Mouse (Mus musculus) stomach, embryonic 16.5 days (tissue): ENCODE data around the gene Tspan5. TPM values are rescaled to one million over a fixed set of nuclear protein-coding genes. Genes with fewer than 3 reads are reported as not detected.
A peak's percentile ranks its signal among the peaks of the same experiment; 100 is the strongest.

Experiments
- ATAC-seq: fragments of 200-750 bp; cut with Nextera tagmentation; 2 replicates; pipeline ENCODE4 v1.8.0; 2017; ENCODE audit warnings: moderate number of reproducible peaks, moderate TSS enrichment; ENCODE audit not compliant: insufficient read depth, low FRiP score
- H3K27ac ChIP-seq: fragments of 300-500 bp; sonication (generic); 2 replicates; pipeline ENCODE4 v1.5.1; 2014; ENCODE audit warnings: low read length
- H3K27me3 ChIP-seq: fragments of 300-500 bp; sonication (generic); 2 replicates; pipeline ENCODE4 v1.6.1; 2014; ENCODE audit warnings: low read length, control low read depth, mixed read lengths; ENCODE audit not compliant: control insufficient read depth, insufficient read depth
- H3K36me3 ChIP-seq: fragments of 300-500 bp; sonication (generic); 2 replicates; pipeline ENCODE4 v1.6.1; 2014; ENCODE audit warnings: low read length; ENCODE audit not compliant: control insufficient read depth, insufficient read depth
- H3K4me1 ChIP-seq: fragments of 300-500 bp; sonication (generic); 2 replicates; pipeline ENCODE4 v1.6.1; 2014; ENCODE audit warnings: low read length, control low read depth, mixed read lengths; ENCODE audit not compliant: control insufficient read depth, insufficient read depth
- H3K4me2 ChIP-seq: fragments of 300-500 bp; sonication (generic); 2 replicates; pipeline ENCODE4 v1.6.1; 2014; ENCODE audit warnings: low read depth, low read length, mixed read lengths
- H3K4me3 ChIP-seq: fragments of 300-500 bp; sonication (generic); replicated peaks from 2 replicates; pipeline ENCODE4 v1.5.1; 2014; ENCODE audit warnings: mild to moderate bottlenecking, low read length
- H3K9ac ChIP-seq: fragments of 300-500 bp; sonication (generic); 2 replicates; pipeline ENCODE4 v1.6.1; 2014; ENCODE audit warnings: low read length
- H3K9me3 ChIP-seq: fragments of 300-500 bp; sonication (generic); replicated peaks from 2 replicates; pipeline ENCODE4 v1.6.1; 2016; ENCODE audit warnings: low read length, control low read depth; ENCODE audit not compliant: control insufficient read depth
- WGBS: fragments of 180-500 bp; shearing (Covaris S2); extraction: QIAGEN DNeasy Blood & Tissue Kit; methylation state at CpG from one replicate; pipeline ENCODE4 v1.1.7; 2014; 5-methylcytosine and 5-hydroxymethylcytosine counted together
- polyA plus RNA-seq: library from polyadenylated mRNA; unstranded; fragments of >200 nt; fragmentation: Nextera tagmentation; extraction: Ambion mirVana; gene quantifications from 2 replicates; pipeline ENCODE4 v1.2.1, GENCODE M21; 2015

Gene Tspan5
- polyA plus RNA-seq, 1 experiment from 2014 or later = 31.1 TPM

GRCm38 (mm10) chr3:138740291-138740690 is 1.7 kb upstream of the Tspan5 start:
- Histone ChIP-seq H3K4me2 (no peak overlapping the region), H3K4me1 (peaks cover 4% of the 10 kb centered on the region), H3K27me3 (no peaks in the 10 kb centered on the region), H3K9me3 (no peaks in the 10 kb centered on the region), H3K9ac (no peak overlapping the region), H3K4me3 (no peak overlapping the region), H3K36me3 (no peaks in the 10 kb centered on the region), H3K27ac (no peak overlapping the region)
- ATAC-seq = no peak
- WGBS = 83% methylated on average over 3 of the region's 3 CpGs

- H3K9ac ChIP-seq = no peak overlapping the region
- no peaks in the 10 kb centered on the region for H3K27me3 ChIP-seq
- H3K27ac ChIP-seq = no peak overlapping the region
- peak overlapping the region; percentile 98 for H3K4me2 ChIP-seq
- H3K36me3 ChIP-seq = no peaks in the 10 kb centered on the region
- no peaks in the 10 kb centered on the region for H3K9me3 ChIP-seq
- peaks cover 4% of the 10 kb centered on the region for H3K4me1 ChIP-seq
- no peak for ATAC-seq
- H3K4me3 ChIP-seq = no peak overlapping the region
- WGBS = 63% methylated on average over 8 of the region's 8 CpGs
These were observed 1.0 kb upstream of the Tspan5 start for GRCm38 (mm10) chr3:138740843-138741540.

GRCm38 (mm10) chr3:138742566-138742930 is 553 bp downstream of the Tspan5 start:
- peaks cover 4% of the 10 kb centered on the region for H3K4me1 ChIP-seq
- H3K36me3 ChIP-seq = no peaks in the 10 kb centered on the region
- peak overlapping the region; percentile 90 for H3K9ac ChIP-seq
- peak overlapping the region; percentile 82 for H3K4me3 ChIP-seq
- peak; percentile 3; the same call in 1 of the 2 replicates for ATAC-seq
- H3K27me3 ChIP-seq = no peaks in the 10 kb centered on the region
- 0% methylated on average over 23 of the region's 23 CpGs for WGBS
- H3K9me3 ChIP-seq = no peaks in the 10 kb centered on the region
- peak overlapping the region; percentile 77 for H3K27ac ChIP-seq
- H3K4me2 ChIP-seq = peak overlapping the region; percentile 98

- Histone ChIP-seq H3K9ac (peak overlapping the region; percentile 90), H3K4me1 (peaks cover 4% of the 10 kb centered on the region), H3K4me2 (peak overlapping the region; percentile 98), H3K27ac (peak overlapping the region; percentile 77), H3K27me3 (no peaks in the 10 kb centered on the region), H3K4me3 (peak overlapping the region; percentile 82), H3K9me3 (no peaks in the 10 kb centered on the region), H3K36me3 (no peaks in the 10 kb centered on the region)
- ATAC-seq = peak; percentile 71; the same call in 1 of the 2 replicates
- WGBS = under 1% methylated on average over 33 of the region's 33 CpGs
These were observed 1.2 kb downstream of the Tspan5 start for GRCm38 (mm10) chr3:138743061-138743671.

- no peaks in the 10 kb centered on the region for H3K9me3 ChIP-seq
- peak overlapping the region; percentile 90; the same call in 1 of the 2 replicates for H3K9ac ChIP-seq
- H3K4me3 ChIP-seq = peak overlapping the region; percentile 82
These were observed 2.2 kb downstream of the Tspan5 start for GRCm38 (mm10) chr3:138744030-138744774.

GRCm38 (mm10) chr3:138745091-138745490 is 3.1 kb downstream of the Tspan5 start:
- Histone ChIP-seq H3K4me3 (no peak overlapping the region), H3K27ac (no peak overlapping the region), H3K36me3 (no peaks in the 10 kb centered on the region), H3K9ac (no peak overlapping the region), H3K4me2 (no peak overlapping the region), H3K9me3 (no peaks in the 10 kb centered on the region), H3K4me1 (peaks cover 4% of the 10 kb centered on the region; the same call in 1 of the 2 replicates), H3K27me3 (no peaks in the 10 kb centered on the region)
- WGBS = 86% methylated on average over 11 of the region's 11 CpGs
- ATAC-seq = no peak

More at GRCm38 (mm10) chr3:138744030-138744774, 2.2 kb downstream of the Tspan5 start:
- peaks cover 4% of the 10 kb centered on the region for H3K4me1 ChIP-seq
- no peaks in the 10 kb centered on the region for H3K27me3 ChIP-seq
- peak overlapping the region; percentile 98 for H3K4me2 ChIP-seq
- ATAC-seq = no peak
- H3K36me3 ChIP-seq = no peaks in the 10 kb centered on the region
- peak overlapping the region; percentile 77; the same call in 1 of the 2 replicates for H3K27ac ChIP-seq
- WGBS = 33% methylated on average over 8 of the region's 8 CpGs

- Histone ChIP-seq H3K36me3 (no peaks in the 10 kb centered on the region), H3K27ac (no peak overlapping the region), H3K9me3 (no peaks in the 10 kb centered on the region), H3K9ac (no peak overlapping the region), H3K4me2 (no peak overlapping the region), H3K4me3 (no peak overlapping the region), H3K27me3 (no peaks in the 10 kb centered on the region), H3K4me1 (peaks cover 4% of the 10 kb centered on the region; the same call in 1 of the 2 replicates)
- ATAC-seq = no peak
- 73% methylated on average over 4 of the region's 4 CpGs for WGBS
These were observed 3.6 kb downstream of the Tspan5 start for GRCm38 (mm10) chr3:138745596-138745995.

GRCm38 (mm10) chr3:138746556-138746955 is 4.6 kb downstream of the Tspan5 start:
- Histone ChIP-seq H3K27me3 (no peaks in the 10 kb centered on the region), H3K9ac (no peak overlapping the region), H3K9me3 (no peaks in the 10 kb centered on the region), H3K4me2 (no peak overlapping the region), H3K4me1 (peaks cover 7% of the 10 kb centered on the region), H3K4me3 (no peak overlapping the region), H3K36me3 (no peaks in the 10 kb centered on the region), H3K27ac (no peak overlapping the region)
- ATAC-seq = no peak
- 82% methylated on average over 8 of the region's 8 CpGs for WGBS

GRCm38 (mm10) chr3:138747035-138747434 is 5.0 kb downstream of the Tspan5 start:
- H3K9ac ChIP-seq = no peak overlapping the region
- H3K4me3 ChIP-seq = no peak overlapping the region
- WGBS = 80% methylated on average over 5 of the region's 5 CpGs
- peaks cover 7% of the 10 kb centered on the region for H3K4me1 ChIP-seq
- H3K27me3 ChIP-seq = no peaks in the 10 kb centered on the region
- no peaks in the 10 kb centered on the region for H3K36me3 ChIP-seq
- H3K27ac ChIP-seq = no peak overlapping the region
- no peak for ATAC-seq
- H3K9me3 ChIP-seq = no peaks in the 10 kb centered on the region
- H3K4me2 ChIP-seq = no peak overlapping the region
